Mouse (Mus musculus): Measurements from ENCODE around the gene Kndc1. TPM values are rescaled to one million over a fixed set of nuclear protein-coding genes. Genes with fewer than 3 reads are reported as not detected.

Kndc1 gene
- polyA plus RNA-seq, 1 experiment from 2014 or later = 0.31 TPM

DNA sequence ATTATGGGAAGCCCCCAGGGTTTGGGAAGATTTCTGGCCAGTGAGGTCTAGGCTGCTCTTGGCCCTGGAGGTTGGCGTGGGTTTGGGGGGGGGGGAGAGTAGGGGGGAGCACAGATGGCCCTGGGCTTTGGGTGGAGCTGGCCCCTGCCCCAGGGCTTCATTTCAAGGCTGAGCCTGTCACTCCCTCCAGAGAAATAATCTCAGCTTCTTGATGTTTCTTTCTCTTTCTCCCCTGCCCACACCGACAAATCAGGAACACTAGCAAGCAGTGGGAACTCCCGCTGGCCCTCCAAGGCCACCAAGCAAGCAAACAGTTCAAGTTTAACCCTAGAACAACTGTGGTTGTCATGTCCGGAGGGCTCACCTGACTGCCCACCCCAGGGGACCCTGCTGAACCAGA, 69.3 kb downstream of the Kndc1 start:
- 71% methylated on average over 4 of the region's 4 CpGs for WGBS
- H3K4me3 ChIP-seq = no peak overlapping the region
- H3K36me3 ChIP-seq = no peaks in the 10 kb centered on the region
- H3K4me1 ChIP-seq = peaks cover 11% of the 10 kb centered on the region
- H3K27me3 ChIP-seq (ENCODE audit: low read depth, poor library complexity, severe bottlenecking) = peaks cover 60% of the 10 kb centered on the region
- no peak overlapping the region for H3K27ac ChIP-seq (replicated peaks)
- DNase-seq (ENCODE audit: low spot score) = no peak
- no peaks in the 10 kb centered on the region for H3K9me3 ChIP-seq (replicated peaks)

DNA sequence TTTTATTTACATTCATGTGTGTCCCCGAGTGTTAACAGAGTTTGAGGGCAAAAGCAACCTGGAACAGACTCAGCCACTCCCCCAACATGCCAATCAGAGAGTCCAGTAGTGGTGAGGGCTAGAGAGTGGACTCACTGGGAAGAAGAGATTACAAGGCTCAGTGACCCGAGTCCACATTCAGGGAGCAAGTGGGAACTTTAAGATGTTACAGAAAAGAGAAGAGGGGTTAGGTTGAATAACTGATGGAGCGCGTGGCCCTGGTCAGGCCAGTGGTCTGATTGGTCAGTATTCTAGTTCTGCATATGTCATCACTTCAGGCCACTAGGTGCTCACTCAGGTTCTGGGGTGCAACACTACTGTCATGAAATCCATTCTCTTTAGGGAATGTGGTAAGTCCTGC, 72.7 kb downstream of the Kndc1 start:
- Histone ChIP-seq H3K36me3 (no peaks in the 10 kb centered on the region), H3K27ac (replicated peaks) (no peak overlapping the region), H3K9me3 (replicated peaks) (no peaks in the 10 kb centered on the region), H3K4me1 (peaks cover 21% of the 10 kb centered on the region), H3K4me3 (no peak overlapping the region), H3K27me3 (ENCODE audit: low read depth, poor library complexity, severe bottlenecking) (peaks cover 63% of the 10 kb centered on the region)
- 6% methylated on average over 4 of the region's 4 CpGs for WGBS
- DNase-seq (ENCODE audit: low spot score) = no peak

DNA sequence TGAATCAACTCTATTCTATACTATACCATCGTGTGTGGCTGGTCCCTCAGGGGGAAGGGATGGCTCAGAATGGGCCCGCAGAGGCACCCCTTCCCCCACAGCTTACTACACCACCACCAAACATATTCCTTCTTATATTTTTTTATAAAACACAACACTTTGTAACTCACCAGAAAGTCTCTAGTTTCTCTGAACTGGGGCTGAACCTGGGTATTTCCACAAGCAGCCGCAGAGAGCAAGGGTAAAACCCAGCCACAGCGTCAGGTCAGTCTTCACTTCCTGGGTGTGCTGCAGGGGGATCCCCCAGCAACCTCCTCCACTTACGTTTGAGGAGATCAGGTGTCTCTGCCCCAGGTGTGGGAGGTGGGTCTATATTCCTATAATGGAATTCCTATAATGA, 73.9 kb downstream of the Kndc1 start:
- WGBS = 46% methylated on average over 5 of the region's 5 CpGs

DNA sequence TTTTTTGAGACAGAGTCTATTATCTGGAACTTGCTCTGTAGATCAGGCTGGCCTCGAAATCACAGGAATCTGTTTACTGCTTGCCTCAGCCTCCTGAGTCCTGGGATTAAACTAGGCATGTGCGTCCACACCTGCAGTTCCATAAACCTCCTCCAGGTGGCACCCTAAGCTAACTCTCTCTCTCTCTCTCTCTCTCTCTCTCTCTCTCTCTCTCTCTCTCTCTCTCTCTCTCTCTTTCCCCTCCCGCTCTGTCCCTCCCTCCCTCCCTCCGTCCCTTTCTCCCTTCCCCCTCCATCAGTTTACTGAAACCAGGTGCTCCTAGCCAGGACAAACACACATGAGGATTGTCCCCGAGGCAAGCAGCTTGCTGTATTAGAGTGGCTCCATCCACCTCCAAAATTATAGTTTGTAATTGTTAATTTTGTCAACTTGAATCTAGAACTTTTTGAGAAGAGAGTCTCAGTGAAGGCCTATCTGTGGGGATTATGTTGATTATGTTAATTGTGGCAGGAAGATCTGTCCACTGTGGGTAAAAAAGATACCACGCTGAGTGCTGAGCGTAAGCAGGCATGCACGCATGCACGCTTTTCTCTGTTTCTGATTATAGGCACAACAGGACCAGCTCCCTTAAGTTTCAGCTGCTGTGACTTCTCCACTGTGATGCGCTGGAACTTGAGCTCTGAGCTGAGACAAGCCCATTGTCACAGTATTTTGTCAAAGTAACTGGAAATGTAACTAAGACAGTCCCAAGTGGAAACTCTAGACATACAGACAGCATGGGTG, 75.0 kb downstream of the Kndc1 start:
- DNase-seq (ENCODE audit: low spot score) = peak; percentile 77
- 30% methylated on average over 10 of the region's 10 CpGs for WGBS
- peaks cover 21% of the 10 kb centered on the region for H3K4me1 ChIP-seq
- H3K9me3 ChIP-seq (replicated peaks) = no peaks in the 10 kb centered on the region
- H3K36me3 ChIP-seq = no peaks in the 10 kb centered on the region
- peaks cover 83% of the 10 kb centered on the region for H3K27me3 ChIP-seq (ENCODE audit: low read depth, poor library complexity, severe bottlenecking)
- H3K27ac ChIP-seq (replicated peaks) = no peak overlapping the region
- no peak overlapping the region for H3K4me3 ChIP-seq

More for the DNA sequence above, 73.9 kb downstream of the Kndc1 start:
- Histone ChIP-seq H3K36me3 (no peaks in the 10 kb centered on the region), H3K27ac (replicated peaks) (no peak overlapping the region), H3K4me1 (peaks cover 21% of the 10 kb centered on the region), H3K4me3 (no peak overlapping the region), H3K9me3 (replicated peaks) (no peaks in the 10 kb centered on the region), H3K27me3 (ENCODE audit: low read depth, poor library complexity, severe bottlenecking) (peaks cover 74% of the 10 kb centered on the region)
- DNase-seq (ENCODE audit: low spot score) = no peak

DNA sequence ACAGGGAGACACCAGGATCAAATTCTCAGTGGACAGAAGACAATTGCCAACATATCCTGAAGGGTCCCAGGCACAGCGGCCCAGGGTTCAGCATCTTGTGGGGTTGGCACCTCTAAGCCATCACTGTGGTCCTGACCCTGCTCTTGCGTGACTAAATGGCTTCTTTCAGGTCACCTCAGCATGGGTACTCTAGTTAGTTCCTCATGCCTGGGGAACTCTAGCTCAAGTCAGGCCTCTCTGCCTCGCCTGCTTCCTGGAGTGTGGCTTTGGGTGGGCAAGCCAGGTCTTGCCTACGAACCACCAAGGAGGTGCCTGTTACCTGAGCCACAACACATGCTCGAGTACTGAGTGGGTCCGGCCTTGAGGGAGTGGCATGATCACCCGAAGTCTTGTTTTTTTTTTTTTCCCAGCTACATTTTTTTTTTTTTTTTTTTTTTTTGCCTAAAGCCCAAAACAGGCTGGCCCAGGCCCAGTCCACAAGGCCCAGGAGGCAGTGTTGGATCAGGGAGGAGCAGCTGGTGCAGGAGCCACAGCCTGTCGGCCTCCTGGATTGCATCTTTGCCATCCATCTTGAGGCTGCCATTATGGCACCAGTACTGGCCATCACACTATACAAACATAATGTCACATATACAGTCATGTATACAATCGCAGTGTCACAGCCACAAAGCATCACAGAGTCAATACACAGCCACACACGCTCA, 75.9 kb downstream of the Kndc1 start:
- Histone ChIP-seq H3K4me3 (no peak overlapping the region), H3K27me3 (ENCODE audit: low read depth, poor library complexity, severe bottlenecking) (peaks cover 79% of the 10 kb centered on the region), H3K27ac (replicated peaks) (no peak overlapping the region), H3K9me3 (replicated peaks) (no peaks in the 10 kb centered on the region), H3K4me1 (peaks cover 21% of the 10 kb centered on the region), H3K36me3 (no peaks in the 10 kb centered on the region)
- DNase-seq (ENCODE audit: low spot score) = no peak
- whole genome bisulfite sequencing = 83% methylated on average over 10 of the region's 10 CpGs

DNA sequence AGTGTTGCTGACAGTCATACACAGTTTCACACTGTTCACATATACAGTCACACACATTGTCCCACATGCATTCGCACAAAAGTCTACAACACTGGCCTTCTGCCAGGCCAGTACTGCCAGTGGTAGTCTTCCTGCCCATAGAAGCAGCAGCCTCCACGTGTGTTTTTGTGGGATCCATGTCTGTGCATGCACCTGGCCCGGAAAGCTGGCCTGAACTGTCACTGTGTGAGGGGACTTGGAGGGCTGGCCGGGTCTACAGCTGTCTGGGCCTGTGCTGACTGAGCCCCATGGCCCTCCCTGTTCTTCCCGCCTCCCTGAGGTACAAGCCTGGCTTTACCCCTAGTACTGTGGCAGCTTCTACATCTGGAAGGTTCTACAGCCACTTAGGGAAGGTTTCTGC, 76.5 kb downstream of the Kndc1 start:
- Histone ChIP-seq H3K36me3 (no peaks in the 10 kb centered on the region), H3K4me1 (peaks cover 25% of the 10 kb centered on the region), H3K4me3 (no peak overlapping the region), H3K27ac (replicated peaks) (no peak overlapping the region), H3K27me3 (ENCODE audit: low read depth, poor library complexity, severe bottlenecking) (peaks cover 73% of the 10 kb centered on the region), H3K9me3 (replicated peaks) (no peaks in the 10 kb centered on the region)
- WGBS = 80% methylated on average over 5 of the region's 5 CpGs
- no peak for DNase-seq (ENCODE audit: low spot score)

DNA sequence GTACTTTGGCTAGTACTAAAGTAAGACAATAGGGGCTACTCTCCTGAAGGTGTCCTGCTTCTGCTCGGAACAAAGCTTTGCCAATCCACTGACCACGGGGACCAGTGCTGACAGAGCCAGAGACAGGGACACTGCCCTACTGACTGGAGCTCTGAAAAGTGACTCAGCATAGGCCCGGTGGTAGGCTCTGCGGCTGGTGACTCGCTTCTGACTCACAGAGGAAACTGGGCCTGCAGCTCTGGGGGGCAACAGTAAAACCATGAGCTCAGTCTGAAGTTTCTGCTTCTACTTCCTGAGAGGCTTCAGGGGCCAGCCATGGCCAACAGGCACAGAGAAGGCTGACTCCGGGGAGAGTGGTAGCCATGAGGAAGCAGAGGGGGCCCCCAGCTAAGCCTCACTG, 76.9 kb downstream of the Kndc1 start:
- WGBS = 64% methylated on average over 6 of the region's 6 CpGs
- Histone ChIP-seq H3K9me3 (replicated peaks) (no peaks in the 10 kb centered on the region), H3K27ac (replicated peaks) (no peak overlapping the region), H3K27me3 (ENCODE audit: low read depth, poor library complexity, severe bottlenecking) (peaks cover 71% of the 10 kb centered on the region), H3K4me3 (no peak overlapping the region), H3K4me1 (peaks cover 25% of the 10 kb centered on the region), H3K36me3 (no peaks in the 10 kb centered on the region)
- DNase-seq (ENCODE audit: low spot score) = no peak

DNA sequence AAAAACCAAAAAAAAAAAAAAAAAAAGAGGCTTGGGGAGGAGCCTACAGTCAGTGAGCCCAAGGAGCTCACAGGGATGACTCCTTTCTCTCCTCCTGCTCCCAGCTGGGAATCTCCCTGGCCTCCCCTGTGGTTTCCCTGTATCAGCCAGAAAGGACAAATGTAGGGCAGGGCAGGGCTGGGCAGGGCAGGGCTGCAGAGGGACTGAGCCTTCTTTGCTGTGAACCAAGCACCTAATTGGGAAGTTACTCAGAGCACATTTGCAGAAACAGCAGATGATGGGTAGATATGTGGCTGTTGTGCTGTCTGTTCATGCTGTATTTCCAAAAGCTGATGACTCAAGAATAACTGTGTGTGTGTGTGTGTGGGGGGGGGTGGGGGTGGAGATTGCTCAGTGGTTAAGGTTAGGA, 78.4 kb downstream of the Kndc1 start:
- Histone ChIP-seq H3K27me3 (ENCODE audit: low read depth, poor library complexity, severe bottlenecking) (peaks cover 72% of the 10 kb centered on the region), H3K9me3 (replicated peaks) (no peaks in the 10 kb centered on the region)

DNA sequence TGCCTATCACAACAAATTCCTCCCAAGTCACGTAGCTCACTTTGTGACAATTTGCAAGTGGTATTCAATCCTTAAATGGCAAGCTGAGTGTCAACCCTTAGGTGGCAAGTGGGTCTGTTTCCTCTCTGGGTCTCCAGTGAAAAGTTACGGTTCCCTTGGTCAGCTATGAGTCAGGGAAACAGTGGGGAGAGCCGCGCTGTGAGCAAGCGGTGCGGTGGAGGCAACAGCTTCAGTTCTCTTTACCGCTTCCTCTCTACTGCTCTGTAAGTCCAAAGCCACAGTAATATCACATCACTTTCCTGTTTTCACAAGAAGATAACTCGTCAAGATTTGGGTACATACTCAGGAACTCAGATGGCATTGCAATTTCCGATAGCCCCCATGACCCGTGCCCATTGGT, 79.8 kb downstream of the Kndc1 start:
- H3K9me3 ChIP-seq (replicated peaks) = no peaks in the 10 kb centered on the region
- H3K27me3 ChIP-seq (ENCODE audit: low read depth, poor library complexity, severe bottlenecking) = peaks cover 66% of the 10 kb centered on the region

More for the DNA sequence above, 78.4 kb downstream of the Kndc1 start:
- no peak for DNase-seq (ENCODE audit: low spot score)
- peaks cover 16% of the 10 kb centered on the region for H3K4me1 ChIP-seq
- H3K4me3 ChIP-seq = no peak overlapping the region
- no peaks in the 10 kb centered on the region for H3K36me3 ChIP-seq
- no peak overlapping the region for H3K27ac ChIP-seq (replicated peaks)

DNA sequence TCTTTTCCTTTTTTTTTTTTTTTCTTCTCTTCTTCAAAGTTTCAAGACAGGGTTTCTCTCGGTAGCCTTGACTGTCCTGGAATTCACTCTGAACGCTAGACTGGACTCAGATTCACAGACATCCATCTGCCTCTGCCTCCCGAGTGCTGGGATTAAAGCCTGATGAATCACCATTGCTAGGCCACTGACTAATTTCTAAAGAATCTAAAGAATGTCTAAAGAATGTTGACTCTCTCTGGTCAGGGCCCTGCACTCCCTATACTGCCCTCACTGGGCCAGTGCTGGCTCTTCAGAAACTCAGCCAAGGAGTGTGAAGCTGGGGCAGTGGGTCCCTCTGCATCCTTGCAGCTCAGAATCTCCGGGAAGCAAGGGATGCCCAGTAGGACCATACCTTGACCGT, 81.0 kb downstream of the Kndc1 start:
- no peak for DNase-seq (ENCODE audit: low spot score)
- Histone ChIP-seq H3K36me3 (no peaks in the 10 kb centered on the region), H3K4me1 (peaks cover 16% of the 10 kb centered on the region), H3K9me3 (replicated peaks) (no peaks in the 10 kb centered on the region), H3K27ac (replicated peaks) (no peak overlapping the region), H3K4me3 (no peak overlapping the region), H3K27me3 (ENCODE audit: low read depth, poor library complexity, severe bottlenecking) (peaks cover 68% of the 10 kb centered on the region)
- WGBS = 56% methylated on average over 5 of the region's 5 CpGs

More for the DNA sequence above, 79.8 kb downstream of the Kndc1 start:
- Histone ChIP-seq H3K4me3 (no peak overlapping the region), H3K36me3 (no peaks in the 10 kb centered on the region), H3K4me1 (peaks cover 26% of the 10 kb centered on the region), H3K27ac (replicated peaks) (no peak overlapping the region)
- 91% methylated on average over 10 of the region's 10 CpGs for WGBS
- no peak for DNase-seq (ENCODE audit: low spot score)

DNA sequence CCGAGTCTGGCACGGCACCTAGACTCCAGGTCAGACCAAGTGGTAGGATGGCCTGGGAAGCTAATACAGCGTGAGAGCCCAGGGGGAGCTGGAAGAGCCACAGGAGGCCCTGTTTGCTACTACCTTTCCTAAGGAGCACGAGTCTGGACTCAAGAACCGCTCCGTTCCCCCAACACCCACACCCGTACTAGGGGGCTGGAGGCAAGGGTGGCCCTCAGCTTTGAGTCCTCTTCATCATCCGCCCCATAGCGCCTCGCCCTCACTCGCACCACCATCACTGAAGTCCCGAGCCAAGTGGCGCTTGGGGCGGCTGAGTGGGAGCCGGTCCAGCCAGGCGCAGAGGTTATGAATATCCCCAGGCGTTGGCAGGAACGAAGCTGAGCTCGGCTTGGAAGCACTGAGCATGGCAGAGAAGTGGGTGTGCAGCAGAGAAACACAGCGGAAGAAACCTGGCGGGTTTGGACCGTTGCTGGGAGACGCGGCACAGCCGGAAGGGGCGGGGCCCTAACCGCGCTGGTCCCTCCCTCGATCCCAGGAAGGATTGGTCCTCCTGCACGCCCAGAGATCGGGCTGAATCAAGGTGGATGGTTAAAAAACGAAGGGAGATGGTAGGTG, 83.9 kb downstream of the Kndc1 start, which contains the start of gene 6430531B16Rik:
Gene 6430531B16Rik (minus strand): TSS at position 478 of the 615 bp plus-strand sequence.
- H3K4me1 ChIP-seq = peaks cover 16% of the 10 kb centered on the region
- peak within 1 kb of the TSS; percentile 84 for H3K27ac ChIP-seq (replicated peaks)
- WGBS = 4% methylated on average over 32 of the region's 32 CpGs
- H3K4me3 ChIP-seq = peak within 1 kb of the TSS; percentile 78
- DNase-seq (ENCODE audit: low spot score) = peak; percentile 87
- no peaks in the 10 kb centered on the region for H3K36me3 ChIP-seq
- peaks cover 42% of the 10 kb centered on the region for H3K27me3 ChIP-seq (ENCODE audit: low read depth, poor library complexity, severe bottlenecking)
- no peaks in the 10 kb centered on the region for H3K9me3 ChIP-seq (replicated peaks)

DNA sequence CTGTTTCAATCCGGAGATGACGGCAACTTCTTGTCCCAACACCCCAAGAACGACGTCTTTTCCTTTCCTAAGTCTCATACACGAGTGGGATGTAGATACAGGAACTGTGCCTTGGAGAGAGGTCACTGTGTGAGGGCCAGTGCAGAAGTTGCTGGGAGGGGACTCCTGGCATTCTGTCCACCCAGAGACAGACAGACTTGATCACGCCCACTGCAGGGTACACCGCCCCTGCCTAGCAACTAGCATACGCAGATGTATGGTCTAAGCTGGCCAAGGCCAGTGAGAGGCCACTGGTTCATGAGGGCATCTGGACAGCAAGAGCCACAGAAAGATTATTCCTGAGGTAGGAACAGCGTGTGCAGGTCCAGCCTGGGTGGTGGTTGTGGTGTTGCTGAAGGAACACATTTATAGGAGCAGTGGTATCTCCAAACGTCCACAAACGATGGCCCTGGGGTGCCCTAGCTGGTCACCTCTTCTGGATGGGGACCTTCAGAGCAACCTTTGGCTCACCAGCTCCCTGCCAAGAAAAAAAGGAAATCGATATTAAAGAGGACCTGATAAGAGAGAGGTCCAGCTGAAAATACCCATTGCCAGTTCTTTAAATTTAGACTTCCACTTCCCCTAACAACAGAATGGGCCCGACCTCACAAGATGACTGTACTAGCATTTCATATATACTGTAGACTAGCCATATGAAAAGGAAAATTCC, 84.7 kb downstream of the Kndc1 start:
- Histone ChIP-seq H3K36me3 (no peaks in the 10 kb centered on the region), H3K4me1 (peaks cover 16% of the 10 kb centered on the region), H3K4me3 (peak overlapping the region; percentile 78), H3K9me3 (replicated peaks) (no peaks in the 10 kb centered on the region), H3K27me3 (ENCODE audit: low read depth, poor library complexity, severe bottlenecking) (peaks cover 36% of the 10 kb centered on the region), H3K27ac (replicated peaks) (no peak overlapping the region; the same call in 1 of the 2 replicates)
- DNase-seq (ENCODE audit: low spot score) = no peak
- WGBS = 48% methylated on average over 13 of the region's 13 CpGs
